Mouse (Mus musculus) urinary bladder, postnatal 36 days (tissue): Measurements from ENCODE around the gene A430089I19Rik.
"Not testable (repeated sequence)": the region's sequence is repeated elsewhere in the genome, so short reads cannot be mapped to it uniquely, and the experiment has no call there.

Source experiments
- DNase-seq, 2 experiments: peaks; one replicate each; pipeline ENCODE4 v3.0.0; 2022; ENCODE audit warnings: low spot score in 2 of 2, mixed read lengths in 1 of 2

Gene A430089I19Rik

DNA sequence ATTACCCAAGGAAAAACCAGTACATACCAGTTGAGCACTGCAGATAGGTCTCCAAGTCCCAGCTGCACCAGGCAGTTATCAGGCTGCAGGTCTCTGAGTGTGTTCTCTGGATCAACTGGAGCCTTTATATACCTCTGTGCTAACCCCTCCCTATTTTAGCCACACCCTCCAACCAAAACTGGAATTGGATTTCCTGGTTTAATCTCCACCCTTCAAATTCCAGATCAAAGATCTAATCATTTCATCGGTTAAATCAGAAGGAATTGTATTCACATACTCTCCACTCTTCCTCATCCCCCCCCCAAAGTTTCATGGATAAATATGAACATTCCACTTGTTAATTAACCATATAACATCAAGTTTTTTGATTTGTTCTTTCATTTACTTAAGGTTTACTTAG, at the start of gene A430089I19Rik:
Gene A430089I19Rik (minus strand): TSS at position 101 of the 400 bp plus-strand sequence.
- not testable (repeated sequence) for DNase-seq

DNA sequence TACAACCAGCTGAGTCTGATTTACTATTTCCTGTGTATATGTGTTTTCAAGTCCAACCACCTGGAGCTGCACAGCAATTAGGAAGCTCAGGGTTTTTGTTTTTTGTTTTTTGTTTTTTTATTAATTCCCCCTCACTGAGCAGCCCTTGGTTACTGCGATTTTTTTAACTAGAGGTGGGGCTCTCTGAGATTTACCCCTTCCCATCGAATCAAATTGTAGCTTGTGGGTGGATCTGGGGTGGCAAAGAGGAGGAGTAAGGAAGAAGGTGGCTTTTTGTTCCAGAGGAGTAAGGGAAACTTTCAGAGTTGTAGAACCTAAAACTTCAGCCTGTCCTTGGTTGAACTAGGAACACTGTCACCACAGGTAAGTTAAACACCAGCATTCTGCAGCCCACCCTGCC, 32.9 kb upstream of the A430089I19Rik start, which contains the start of gene AA792892:
Gene AA792892 (plus strand): TSS at position 301 of the 400 bp plus-strand sequence.
- DNase-seq, result not testable (repeated sequence)

DNA sequence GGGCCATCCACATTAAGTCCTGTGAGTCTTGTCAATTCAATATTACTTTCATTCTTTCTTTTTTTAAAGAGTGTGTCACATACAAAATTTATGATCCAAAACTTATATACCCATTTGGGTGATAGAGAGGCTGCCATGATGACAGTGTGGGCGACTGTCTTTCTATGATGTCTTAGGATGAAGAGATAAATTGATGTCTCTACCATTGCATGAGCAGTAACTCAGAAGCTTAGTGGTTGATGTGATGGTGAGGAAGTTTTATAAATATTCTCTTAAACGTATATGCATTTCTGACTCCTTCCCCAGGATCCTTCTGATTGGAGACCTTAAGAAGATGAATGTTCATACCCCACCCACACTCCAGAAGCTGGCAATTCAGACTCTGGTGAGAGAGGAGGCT, 7.5 kb upstream of the A430089I19Rik start, which contains the start of gene Gm6502:
Gene Gm6502 (plus strand): TSS at position 301 of the 400 bp plus-strand sequence.
- not testable (repeated sequence) for DNase-seq
